Mouse (Mus musculus) left cerebral cortex, postnatal 4 days (tissue): Measurements from ENCODE around the gene Bend3. TPM values are rescaled to one million over a fixed set of nuclear protein-coding genes. Genes with fewer than 3 reads are reported as not detected.
A peak's percentile ranks its signal among the peaks of the same experiment; 100 is the strongest.

ENCODE experiments used
- DNase-seq: peaks from one replicate; pipeline ENCODE4 v3.0.0-alpha.2; 2022
- intact Hi-C: fragments of 180-260 bp; cut with DNase I; formaldehyde crosslinking; loops from one replicate; pipeline ENCODE4 v1.15.1; 2025
- total RNA-seq, 2 experiments: library from RNA; stranded (reverse); gene quantifications; 2 replicates each; pipeline ENCODE4 v1.2.3; 2021

Bend3 gene
- total RNA-seq, 2 experiments from 2014 or later = 13.3 to 14.1 TPM

- intact Hi-C loops = loop anchor here (5.0 kb wide), 1 partner anchor 307 kb away; the partner anchor contains the start of genes 9030612E09Rik and Sobp
- DNase-seq = peak; percentile 70
Measured at GRCm38 (mm10) chr10:43479436-43480157, 966 bp downstream of the Bend3 start.

- intact Hi-C loops = no loop called here
- no peak for DNase-seq
Measured at GRCm38 (mm10) chr10:43480227-43480849, 1.7 kb downstream of the Bend3 start.

DNA sequence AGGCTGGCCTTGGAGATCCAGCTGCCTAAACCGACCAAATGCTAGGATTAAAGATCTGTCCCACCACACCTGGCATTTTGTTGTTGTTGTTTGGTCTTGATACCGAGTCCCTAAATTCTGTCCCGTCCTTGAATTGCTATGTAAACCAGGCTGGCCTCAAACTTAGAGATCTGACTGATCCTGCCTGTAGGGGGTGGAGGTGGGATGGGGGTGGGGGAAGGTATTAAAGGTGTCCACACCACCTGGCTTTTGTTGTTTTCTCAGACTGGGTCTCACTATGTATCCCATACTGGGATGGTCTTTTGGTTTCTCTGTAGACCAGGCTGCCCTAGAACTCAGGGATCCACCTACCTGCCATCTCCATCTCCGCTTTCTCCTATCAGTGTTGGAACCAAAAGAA, 2.5 kb downstream of the Bend3 start:
- intact Hi-C loops = no loop called here
- no peak for DNase-seq

DNA sequence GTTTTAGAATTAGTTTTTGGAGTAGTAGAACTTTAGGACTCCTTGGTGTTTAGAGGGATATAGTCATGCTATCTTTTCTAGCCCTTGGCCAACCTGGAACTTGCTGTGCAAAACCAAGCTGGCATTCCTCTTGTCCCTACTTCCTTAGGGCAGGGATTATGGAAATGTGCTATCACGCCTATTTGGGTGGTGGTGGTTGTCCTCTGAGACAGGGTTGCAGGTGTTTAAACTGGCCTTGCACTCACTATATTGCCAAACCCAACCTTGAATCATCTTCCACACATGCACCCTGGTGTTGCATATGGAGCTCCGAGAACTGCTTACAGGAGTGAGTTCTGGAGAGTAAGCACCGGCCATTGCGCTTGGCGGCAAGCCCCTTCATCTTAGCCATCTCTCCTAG, 3.4 kb downstream of the Bend3 start:
- intact Hi-C loops = no loop called here
- DNase-seq = no peak

- DNase-seq = peak; percentile 21
- intact Hi-C loops = no loop called here
Measured at GRCm38 (mm10) chr10:43483426-43483995, 4.9 kb downstream of the Bend3 start.

DNA sequence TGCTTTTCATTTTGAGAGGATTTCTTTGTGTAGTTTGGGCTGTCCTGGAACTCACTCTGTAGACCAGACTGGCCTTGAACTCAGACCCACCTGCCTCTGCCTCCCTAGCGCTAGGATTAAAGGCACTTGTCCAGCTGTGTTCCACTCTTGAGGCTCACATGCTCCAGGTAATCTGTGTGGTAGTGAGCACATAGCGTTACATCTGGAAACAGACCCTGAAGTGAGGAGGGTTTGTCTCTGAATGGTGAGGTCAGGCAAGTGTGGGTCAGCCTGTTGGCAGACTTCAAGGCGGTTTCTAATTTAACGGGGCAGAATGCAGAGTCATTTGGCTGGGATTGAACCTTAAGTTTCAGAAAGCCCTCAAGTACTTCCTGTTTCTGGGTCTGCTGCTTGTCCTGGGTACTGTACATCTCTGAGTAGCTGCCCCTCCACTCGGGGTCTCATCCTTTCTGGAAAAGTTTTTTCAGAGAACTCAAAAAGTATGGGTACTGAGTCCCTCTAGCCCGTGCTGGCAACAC, 7.2 kb downstream of the Bend3 start:
- no peak for DNase-seq
- intact Hi-C loops = no loop called here

- DNase-seq = no peak
- intact Hi-C loops = no loop called here
Measured at GRCm38 (mm10) chr10:43487441-43488010, 8.9 kb downstream of the Bend3 start.

DNA sequence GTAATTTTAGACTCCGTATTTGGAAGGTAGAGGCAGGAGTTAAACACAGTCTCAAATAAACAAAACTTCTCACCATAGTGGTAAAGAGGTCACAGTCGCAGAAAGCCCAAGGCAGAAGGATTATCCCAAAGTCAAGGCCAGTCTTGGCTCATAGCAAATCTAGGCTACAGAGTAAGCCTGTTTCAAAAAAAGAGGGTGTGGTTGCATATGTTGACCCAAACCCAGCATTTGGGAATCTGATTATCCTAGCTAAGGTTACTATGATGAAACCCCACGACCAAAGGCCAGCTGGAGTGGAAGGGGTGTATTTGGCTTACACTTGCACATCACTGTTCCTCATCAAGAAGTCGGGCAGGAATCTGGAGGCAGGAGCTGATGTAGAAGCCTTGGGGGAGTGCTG, 9.6 kb downstream of the Bend3 start:
- DNase-seq = no peak
- intact Hi-C loops = no loop called here

DNA sequence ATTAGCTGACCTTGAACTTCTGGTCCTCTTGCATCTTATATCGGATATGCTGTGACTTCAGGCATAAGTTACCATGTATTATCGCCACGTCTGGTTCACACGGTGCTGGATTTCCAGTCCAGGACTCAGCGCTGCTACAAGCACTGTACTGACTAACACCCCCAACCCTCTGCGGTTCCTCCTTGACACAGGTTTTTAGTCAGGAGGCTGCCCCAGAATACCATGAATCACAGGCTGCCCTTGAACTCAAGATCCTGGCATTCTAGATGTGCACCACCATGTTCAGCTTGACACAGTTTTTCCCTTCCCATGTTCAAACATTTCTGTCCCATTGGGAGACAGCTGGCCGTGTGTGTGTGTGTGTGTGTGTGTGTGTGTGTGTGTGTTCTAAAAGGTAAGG, 10.5 kb downstream of the Bend3 start:
- no peak for DNase-seq
- intact Hi-C loops = no loop called here

- intact Hi-C loops = no loop called here
Measured at GRCm38 (mm10) chr10:43489550-43489949, 10.9 kb downstream of the Bend3 start.

DNA sequence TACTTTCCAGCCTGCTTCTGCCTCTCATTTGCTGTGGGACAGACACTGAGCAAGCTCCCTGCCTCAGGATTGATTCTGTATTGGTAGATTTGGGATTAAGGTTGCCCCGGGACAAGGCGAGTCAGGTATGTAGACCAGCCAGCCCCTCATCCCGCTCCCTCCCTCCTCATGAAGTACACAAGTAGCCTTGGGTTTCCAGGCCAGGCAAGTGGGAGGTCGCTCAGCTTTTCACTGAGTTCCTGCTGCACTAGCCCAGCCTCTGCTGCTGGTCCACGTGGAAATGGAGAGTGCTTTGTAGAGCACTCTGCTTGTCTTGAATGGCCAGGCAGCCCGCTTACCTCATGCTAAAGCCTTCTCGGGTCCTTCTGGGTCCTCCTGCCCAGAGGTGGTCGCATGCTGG, 11.4 kb downstream of the Bend3 start:
- intact Hi-C loops = no loop called here

More at GRCm38 (mm10) chr10:43489550-43489949, 10.9 kb downstream of the Bend3 start:
- DNase-seq = no peak

GRCm38 (mm10) chr10:43490846-43491245, 12.2 kb downstream of the Bend3 start:
- no peak for DNase-seq
- intact Hi-C loops = no loop called here

More for the DNA sequence above, 11.4 kb downstream of the Bend3 start:
- DNase-seq = no peak

- intact Hi-C loops = no loop called here
- DNase-seq = peak; percentile 39
Measured at GRCm38 (mm10) chr10:43502599-43502998, 24.0 kb downstream of the Bend3 start.

DNA sequence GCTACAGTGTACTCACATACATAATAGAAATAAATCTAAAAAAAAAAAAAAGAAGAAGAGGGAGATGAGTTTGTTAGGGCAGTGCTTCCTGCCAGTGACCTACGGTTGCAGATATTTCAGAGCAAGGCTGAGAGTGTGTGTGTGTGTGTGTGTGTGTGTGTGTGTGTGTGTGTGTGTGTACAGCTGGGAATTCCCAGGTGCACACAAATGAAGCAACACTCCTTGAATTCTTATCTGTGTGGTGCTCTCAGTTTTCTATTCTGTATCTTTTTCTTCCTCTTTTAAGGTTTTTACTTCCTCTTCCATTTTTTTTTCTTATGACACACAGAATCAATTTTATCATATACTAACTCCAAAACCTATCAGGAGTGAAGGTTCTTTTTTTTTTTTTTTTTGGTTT, 25.7 kb downstream of the Bend3 start:
- intact Hi-C loops = no loop called here
- no peak for DNase-seq

- DNase-seq = no peak
- intact Hi-C loops = no loop called here
Measured at GRCm38 (mm10) chr10:43507051-43507450, 28.4 kb downstream of the Bend3 start.

DNA sequence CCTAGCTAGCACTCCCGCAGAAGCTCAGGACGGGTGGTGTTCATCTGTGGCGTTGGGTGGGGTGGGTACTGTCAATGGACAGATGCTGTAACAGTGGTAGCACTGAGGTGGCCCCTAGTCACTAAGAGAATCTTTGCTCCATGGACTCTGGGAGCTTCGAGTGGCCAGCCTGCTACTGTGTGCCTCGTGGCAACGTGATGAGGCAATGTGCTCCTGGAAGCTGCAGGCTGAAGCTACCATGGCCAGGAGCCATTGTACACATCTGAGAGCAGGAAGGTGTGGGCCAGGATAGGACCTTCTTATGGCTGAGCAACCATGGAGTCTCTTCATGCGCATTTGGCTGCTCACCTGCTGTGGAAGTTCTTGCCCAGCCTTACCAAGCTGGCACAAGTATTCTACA, 30.6 kb downstream of the Bend3 start:
- no peak for DNase-seq

GRCm38 (mm10) chr10:43512976-43513375, 34.3 kb downstream of the Bend3 start:
- intact Hi-C loops = no loop called here
- no peak for DNase-seq

More for the DNA sequence above, 30.6 kb downstream of the Bend3 start:
- intact Hi-C loops = no loop called here

GRCm38 (mm10) chr10:43516992-43517660, 38.5 kb downstream of the Bend3 start:
- intact Hi-C loops = no loop called here
- no peak for DNase-seq

DNA sequence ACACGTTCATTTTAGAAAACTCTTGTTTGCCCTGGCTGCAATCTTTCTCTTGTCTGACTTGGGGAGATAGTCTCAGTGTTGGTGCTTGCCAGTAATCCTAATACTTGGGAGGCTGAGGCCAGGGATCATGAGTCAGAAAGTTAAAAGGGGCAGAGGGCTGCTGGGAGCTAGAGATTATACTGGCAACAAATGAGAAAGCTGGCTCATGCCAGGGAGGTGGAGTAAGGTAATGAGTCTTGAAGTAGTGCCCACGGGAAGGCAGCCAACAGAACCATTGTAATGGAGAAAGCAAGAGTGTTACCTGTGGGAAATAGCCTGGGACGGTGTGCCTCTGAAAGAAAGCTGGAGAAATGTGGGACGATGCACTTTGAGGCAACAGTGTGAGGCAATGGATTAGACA, 39.2 kb downstream of the Bend3 start:
- intact Hi-C loops = no loop called here
- no peak for DNase-seq

GRCm38 (mm10) chr10:43518368-43518767, 39.7 kb downstream of the Bend3 start:
- intact Hi-C loops = no loop called here
- no peak for DNase-seq

- intact Hi-C loops = no loop called here
- no peak for DNase-seq
Measured at GRCm38 (mm10) chr10:43519977-43520376, 41.3 kb downstream of the Bend3 start.
